Mouse (Mus musculus): Measurements from ENCODE around the gene Nutm2. TPM values are rescaled to one million over a fixed set of nuclear protein-coding genes. Genes with fewer than 3 reads are reported as not detected.
"Not testable (repeated sequence)": the region's sequence is repeated elsewhere in the genome, so short reads cannot be mapped to it uniquely, and the experiment has no call there.

The Nutm2 gene
- total RNA-seq (2021) = not detected

DNA sequence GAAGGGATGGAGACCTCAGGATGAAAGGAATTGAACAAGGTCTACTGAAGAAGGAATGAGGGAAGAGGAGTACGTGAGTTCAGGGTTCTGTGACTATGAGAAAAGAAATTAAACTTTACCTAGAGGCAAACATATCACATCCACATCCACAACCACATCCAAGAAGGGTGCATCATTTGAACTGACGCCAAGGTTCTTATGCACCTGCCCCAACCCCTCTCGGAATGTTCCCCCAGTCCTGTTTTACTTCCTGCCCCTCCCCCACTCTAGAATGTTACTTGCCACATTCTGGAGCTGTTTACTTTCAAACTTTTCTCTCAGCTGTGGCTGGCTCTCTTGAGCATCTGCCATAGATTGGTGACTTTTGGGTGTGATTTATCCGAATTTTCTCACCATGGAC lies at the start of gene Nutm2:
Nutm2 (plus strand) TSS at position 301 of the 400 bp plus-strand sequence.
- DNase-seq (ENCODE audit: low spot score in 2 of 2) = no peak
- intact Hi-C loops (cut with DNase I) = no loop called here

DNA sequence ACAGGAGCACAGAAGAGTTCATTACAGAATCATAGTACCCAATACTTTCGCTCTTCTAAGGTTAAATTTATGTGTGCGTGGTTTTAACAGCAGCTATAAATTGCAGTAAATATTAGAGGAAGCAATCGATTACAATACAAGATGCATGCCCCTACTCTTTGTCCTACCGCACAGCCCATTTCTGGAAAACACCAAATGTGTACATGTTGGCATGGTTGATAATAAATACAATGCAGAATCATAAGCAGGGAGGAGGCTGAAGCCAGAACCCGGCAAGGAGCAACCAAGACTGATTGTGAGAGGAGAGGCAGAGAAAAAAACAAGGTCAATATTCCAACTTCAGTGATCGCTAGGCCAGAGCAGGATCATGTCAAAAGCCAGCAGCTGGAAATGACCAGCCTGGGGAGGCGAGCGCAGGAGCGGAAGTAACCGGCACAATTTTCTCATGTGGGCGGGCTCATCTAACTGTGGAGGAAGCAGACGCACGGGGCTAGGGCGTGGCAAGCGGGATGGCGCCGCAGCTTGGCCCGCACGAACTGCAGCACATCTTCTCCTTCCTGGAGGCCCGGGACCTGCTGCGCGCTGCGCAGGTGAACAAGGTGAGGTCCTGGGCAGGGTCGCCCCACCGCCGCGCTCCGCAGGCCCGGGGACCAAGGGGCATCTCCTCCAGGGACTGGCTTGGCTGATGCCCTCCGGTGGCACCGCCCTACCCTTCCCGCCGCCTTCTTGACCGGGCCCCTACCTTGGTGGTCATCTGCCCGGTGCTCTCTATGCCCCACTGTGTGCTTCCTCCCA lies 49.5 kb upstream of the Nutm2 start, which contains the start of gene Fbxw17:
Fbxw17 (plus strand) TSS at position 476 of the 795 bp plus-strand sequence.
- DNase-seq (ENCODE audit: low spot score in 2 of 2) = peak; percentile 80 to 82
- intact Hi-C loops (cut with DNase I) = no loop called here

DNA sequence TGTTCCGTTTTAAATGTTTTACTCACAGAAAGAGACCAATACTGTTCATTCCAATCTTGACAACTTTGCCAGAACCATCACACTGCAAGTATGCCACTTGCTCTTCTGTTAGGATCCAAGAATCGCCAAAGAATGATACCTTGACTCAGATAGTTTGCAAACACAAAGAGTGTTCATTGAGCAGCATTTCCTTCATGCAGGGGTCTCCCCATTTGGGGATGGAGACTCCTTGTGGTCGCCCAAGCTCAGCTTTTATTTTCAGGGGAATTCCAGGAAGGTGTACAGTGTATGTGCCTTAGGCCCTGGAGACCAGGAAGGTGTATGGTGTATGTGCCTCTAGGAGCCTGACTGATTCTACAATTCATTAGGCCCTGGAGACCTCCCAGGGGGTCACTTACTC lies 48.7 kb upstream of the Nutm2 start:
- intact Hi-C loops (cut with DNase I) = no loop called here
- DNase-seq (ENCODE audit: low spot score in 2 of 2) = no peak

DNA sequence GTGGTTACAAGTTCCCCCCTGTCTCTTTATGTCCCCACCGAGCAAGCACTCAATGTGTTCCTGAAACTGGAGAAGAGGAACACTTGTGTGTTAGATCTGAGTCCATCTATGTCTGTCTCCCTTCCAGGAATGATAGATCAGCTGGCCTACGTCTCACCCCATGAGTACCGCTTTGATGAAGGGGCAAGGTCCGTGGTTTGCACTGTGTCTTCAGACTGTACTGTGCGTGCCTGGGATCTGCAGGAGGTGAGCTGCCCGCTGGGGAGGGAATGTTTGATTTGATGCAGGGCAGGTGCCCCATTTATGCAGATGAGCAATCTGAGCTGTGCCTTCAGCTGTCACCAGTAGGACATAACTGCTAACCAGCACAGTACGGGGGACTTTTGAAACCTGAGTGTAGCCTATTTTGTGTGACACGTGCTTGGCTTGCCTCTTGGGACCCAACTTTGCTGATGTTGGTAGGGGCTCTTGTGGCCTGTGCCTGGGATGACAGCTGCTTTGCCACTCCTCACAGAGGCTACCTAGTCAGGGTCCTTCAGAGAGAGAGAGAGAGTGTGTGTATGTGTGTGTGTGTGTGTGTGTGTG lies 43.4 kb upstream of the Nutm2 start:
- DNase-seq (ENCODE audit: low spot score in 2 of 2) = no peak
- intact Hi-C loops (cut with DNase I) = no loop called here

DNA sequence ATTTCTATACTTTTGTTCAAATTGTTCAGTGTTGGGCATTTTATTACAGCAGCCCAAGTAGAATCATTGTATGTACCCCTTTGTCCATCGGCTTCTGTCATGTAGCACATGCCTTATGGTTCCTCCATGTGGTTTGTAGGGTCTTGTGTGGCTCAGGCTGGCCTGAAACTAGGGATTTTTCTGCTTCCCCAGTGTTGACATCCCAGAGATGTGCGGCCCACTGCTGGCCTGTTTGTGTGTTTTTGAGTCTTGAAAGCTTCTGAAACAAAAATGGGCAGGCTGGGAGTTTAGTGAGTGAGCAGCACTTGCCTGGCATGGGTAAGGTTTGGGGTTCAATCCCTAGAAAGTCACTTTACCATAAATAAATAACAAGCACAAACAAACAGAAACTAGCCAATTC lies 42.6 kb upstream of the Nutm2 start:
- intact Hi-C loops (cut with DNase I) = no loop called here
- DNase-seq (ENCODE audit: low spot score in 2 of 2) = no peak

DNA sequence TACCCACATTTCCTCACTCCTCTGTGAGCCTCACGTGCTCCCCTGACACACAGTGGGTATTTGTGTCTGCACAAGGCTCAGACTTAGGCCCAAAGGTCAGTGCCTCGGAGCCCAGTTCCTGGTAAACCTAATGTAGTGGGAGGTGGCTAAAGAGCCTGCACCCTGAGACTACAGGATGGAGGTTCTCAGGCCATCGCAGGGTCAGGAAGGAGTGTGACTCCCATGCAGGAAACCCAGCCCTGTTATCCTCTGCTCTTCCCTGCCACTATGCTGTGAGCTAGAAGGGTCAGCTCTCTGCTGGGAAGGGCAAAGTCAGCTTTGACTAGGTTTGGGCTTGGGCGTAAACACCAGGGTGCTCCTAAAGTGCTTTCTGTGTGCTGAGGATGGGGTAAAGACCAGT lies 40.4 kb upstream of the Nutm2 start:
- intact Hi-C loops (cut with DNase I) = no loop called here

DNA sequence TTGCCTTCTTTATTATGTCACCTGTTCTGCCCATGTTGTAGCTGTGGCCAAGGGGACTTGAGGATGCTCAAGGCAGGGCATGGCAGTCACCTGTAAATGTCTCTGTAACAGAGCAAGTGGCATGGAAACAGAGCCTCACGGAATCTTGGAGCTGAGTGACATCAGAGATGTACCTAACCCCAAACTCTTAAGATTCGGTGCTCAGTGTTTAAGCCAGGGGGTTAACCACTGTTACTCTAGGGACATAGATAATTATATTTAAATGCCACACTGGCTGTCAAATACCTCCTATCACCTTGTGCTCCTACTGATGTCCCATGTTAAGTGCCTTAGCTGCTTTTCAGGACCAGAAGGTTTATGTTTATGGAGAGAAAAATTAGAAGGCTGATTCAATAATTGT lies 23.3 kb upstream of the Nutm2 start, which contains the start of gene Gm47429:
Gm47429 (minus strand) TSS at position 101 of the 400 bp plus-strand sequence.
- no peak for DNase-seq (ENCODE audit: low spot score in 2 of 2)
- intact Hi-C loops (cut with DNase I) = no loop called here

More for the DNA sequence above, 40.4 kb upstream of the Nutm2 start:
- no peak for DNase-seq (ENCODE audit: low spot score in 2 of 2)

DNA sequence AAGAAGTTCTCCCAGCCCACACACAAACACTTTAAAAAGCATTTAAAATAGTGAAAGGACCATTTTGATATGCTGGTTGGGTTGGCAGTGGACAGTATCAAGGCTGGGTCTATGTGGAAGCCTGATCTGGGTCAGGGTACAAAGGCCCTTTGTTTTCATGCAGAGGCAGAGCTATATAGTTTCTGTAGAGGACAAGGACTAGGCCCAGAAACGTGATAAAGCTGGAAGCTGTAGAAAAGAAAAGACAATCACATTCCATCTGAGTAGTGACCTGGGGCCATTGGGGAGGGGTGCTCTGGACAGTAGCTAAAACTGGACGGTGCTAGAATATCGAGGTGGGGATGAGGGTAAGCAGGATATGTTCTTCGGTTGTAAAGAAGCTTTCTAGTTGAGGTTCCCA lies 21.8 kb upstream of the Nutm2 start:
- intact Hi-C loops (cut with DNase I) = no loop called here
- DNase-seq (ENCODE audit: low spot score in 2 of 2) = no peak

DNA sequence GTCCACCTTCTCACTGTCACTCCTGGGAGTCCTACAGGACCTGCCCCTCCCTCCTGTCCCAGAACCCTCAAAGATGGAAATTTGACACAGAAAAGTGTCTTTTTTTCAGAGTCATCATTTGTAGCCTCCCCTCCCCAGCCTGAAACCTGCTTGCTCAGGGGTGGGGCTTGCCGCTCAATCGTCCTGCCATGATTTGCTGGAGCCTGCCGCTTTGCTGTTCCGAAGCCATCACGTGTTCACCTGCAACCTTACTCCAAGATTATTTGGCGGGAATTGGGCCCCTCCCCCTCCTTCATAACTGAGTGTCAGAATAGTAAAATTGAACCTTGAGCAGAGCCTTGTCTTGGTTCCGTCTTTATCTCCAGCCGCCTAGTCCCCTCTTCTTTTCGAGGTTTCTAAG lies 14.8 kb upstream of the Nutm2 start:
- DNase-seq (ENCODE audit: low spot score in 2 of 2); intact Hi-C loops (cut with DNase I): not testable (repeated sequence)

DNA sequence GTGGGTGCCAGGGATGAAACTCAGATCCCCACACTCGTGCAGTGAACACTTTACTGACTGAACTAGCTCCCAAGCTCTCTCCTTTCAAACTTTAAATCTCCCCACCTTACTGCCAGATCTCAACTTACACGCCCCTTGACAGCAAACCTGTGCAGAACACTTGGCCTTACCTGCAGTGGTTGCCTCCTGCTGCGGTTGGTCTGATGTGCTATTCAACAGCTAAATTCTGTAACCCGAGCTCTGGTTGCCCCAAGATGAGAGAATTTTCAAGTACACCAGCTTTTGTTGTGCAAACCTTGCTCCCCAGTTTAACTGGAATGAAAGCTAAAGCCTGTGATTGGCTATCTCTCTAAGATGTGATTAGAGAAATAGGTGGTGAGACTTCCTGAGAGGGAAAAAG lies 13.7 kb upstream of the Nutm2 start:
- DNase-seq (ENCODE audit: low spot score in 2 of 2) = no peak
- intact Hi-C loops (cut with DNase I) = no loop called here

DNA sequence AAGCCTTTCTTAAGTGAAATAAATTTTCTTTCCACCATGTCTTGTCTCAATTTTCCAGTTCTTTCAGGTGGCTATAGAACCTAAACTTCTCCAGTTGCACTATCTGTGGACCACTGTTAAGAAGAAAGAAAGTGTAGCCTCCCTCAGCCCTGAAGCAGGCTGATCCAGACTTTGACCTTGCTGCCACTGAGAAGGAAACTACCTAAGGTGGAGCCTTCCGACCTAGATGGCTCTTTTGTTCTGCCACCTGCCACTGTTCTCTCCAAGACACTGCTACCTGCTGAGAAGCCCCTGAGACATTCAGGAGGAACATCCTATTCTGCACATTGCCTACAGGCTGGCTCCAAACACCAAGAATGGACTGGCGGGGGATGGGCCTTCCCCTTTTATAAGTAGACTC lies 6.7 kb upstream of the Nutm2 start:
- intact Hi-C loops (cut with DNase I); DNase-seq (ENCODE audit: low spot score in 2 of 2): not testable (repeated sequence)

DNA sequence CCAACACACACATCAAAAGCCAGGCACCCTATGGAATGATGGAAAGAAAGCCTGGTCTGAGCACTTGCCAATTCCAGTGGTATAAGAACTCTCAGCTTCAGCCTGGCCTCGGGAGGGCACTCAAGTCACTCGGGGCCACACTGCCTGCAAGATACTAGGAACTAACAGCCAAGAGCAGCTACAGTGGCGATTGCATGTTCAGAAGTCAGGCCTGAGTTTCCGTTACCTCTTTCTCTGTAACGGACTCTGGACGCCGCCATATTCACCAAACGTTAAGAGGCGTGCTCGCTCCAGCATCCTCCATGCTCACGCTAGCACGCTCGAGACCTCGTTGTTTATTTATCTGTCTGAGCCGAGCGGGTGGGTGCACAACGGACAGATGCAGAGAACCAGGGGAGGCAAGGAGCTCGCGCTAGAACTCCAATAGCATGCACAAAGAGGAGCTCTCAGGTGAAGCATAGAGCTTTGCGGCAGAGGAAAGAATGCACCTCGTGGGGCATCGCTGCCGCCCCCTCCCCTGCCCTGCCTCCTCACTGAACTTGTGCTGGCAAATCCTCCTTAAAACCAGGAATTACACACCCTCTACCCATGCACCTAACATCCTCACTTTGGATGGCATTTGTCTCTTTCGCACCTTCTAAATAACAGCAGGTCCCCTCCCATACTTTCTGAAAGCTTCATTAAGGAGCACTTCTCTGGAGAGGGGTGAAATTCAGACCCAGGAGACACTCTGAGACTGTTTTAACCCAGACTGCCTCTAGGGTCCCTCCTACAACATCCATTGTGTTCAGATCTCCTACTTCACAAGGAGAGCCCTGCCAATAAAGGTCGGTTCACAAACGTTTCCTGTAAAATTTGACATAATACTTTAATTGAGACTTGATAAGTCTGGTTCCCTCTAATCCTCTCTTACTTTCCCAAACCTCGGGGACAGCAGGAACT lies 2.2 kb upstream of the Nutm2 start:
- no peak for DNase-seq (ENCODE audit: low spot score in 2 of 2)
- intact Hi-C loops (cut with DNase I) = no loop called here

DNA sequence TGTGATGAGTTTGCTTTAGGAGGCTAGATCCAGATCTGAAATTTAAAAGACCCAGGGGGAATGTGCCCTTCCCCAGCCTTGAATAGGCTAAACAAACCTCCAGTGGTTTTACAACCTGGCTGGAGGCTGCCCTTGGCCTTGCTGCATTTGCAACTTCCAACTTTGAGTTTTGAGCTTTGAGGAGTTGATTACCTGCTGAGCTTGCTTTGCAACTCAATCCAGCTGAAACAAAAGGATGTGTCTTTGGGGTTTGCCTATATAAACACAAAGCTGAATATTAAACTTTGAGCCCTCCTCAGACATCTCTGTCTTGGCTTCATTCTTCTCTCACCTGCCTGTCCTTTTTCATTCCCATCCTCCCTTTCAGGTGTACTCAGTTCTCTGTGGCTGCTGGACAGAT lies 21.4 kb downstream of the Nutm2 start:
- intact Hi-C loops (cut with DNase I); DNase-seq (ENCODE audit: low spot score in 2 of 2): not testable (repeated sequence)

DNA sequence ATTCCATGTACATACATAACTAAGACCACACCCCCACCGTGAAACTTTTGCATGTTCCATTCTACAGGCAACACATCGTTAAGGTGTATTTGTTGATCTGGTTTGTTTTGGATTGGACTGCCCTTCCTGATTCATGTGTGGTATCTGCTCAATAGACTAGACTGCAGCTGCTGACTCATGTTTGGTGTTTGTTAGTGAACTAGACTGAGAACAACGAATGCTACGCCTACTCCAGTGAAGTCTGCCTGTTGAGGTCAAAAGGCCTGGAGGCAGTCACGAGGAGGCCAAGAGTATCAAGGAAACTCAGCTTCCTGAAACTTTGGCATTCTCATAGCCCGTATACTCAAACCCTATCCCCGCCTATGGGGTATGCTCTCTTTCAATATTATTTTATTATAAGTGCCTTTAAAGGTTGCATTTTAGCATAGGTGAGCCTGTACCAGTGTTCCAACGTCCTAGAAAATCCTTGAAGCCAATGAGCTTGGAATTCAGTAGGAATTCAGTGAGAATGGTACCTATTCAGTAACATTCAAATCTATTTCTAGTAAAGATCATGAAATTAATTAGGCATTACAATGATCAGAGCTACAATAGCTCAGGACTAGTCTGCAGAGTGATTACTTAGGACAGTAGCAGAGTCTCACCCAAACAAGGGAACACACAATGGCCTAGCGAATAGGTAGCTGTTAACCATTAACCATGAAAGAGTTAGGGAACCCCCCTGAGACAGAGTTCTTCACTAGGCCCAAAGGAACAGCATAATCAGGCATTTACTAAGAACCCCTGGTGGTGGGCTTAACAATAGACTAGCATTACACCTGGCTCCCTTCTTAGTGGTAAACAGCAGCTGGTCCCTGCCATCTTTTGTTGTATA lies 43.6 kb downstream of the Nutm2 start:
- intact Hi-C loops (cut with DNase I) = not testable (repeated sequence)

More for the DNA sequence above, 43.6 kb downstream of the Nutm2 start:
- not testable (repeated sequence) for DNase-seq (ENCODE audit: low spot score in 2 of 2)

Other genes with a start within 250 kb of the Nutm2 start
- not detected for gene Gm906, start 217.0 kb upstream of the Nutm2 start, total RNA-seq (2021)
- gene Fbxw17, start 49.4 kb upstream of the Nutm2 start, total RNA-seq (2021) = 10 to 100 TPM; 12.3 to 15.1 TPM
- not detected for gene Gm47429, start 23.4 kb upstream of the Nutm2 start, total RNA-seq (2021)
- gene Gm904, start 175.9 kb downstream of the Nutm2 start, total RNA-seq (2021) = not detected
- not detected for gene Gm8765, start 231.0 kb downstream of the Nutm2 start, total RNA-seq (2021)

All from left cerebral cortex, postnatal 36 days (tissue).